8 mouse cellular contexts compared by ENCODE assay signal in the genomic region with DNA sequence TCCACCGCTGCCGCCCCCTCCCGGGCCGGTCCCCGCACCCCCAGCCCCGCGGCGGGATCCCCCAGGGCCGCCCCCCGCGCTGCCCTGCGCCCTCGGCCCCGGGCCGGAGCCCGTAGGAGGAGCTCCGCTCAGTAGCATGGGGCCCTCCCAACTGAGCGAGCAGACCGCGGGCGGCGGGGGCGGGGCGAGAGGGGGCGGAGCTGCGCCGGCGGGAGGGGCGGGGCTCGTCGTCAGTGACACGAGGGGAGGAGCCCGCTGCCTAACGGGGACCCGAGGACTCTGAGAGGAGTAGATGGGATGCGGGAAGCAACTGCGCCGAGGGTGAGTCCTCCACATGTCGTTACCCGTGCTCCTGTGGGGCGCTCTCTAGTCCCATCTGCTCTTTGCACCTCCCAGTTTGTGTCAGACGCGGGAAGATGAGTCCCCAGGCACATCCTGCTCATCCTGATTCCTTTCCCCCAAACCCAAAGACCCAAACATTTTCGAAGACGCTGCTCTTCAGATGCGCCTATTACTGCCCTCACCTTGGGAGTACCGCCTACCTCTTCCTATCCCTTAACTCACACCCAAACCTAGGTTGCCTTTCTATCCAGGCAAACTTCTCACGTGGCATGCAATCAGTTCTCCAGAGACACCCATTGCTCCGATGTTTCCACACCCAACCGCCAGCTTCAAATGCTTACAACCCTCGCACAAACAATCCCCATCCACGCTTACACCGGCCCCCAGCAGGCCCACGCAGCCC. TPM values are rescaled to one million over a fixed set of nuclear protein-coding genes. Genes with fewer than 3 reads are reported as not detected.
A peak's percentile ranks its signal among the peaks of the same experiment; 100 is the strongest.
DNase-seq lines count a peak whose midpoint lies in the region; ATAC-seq and TF ChIP-seq lines count a peak whose summit lies in the region.

A gene (minus strand): TSS at position 168 of the 745 bp plus-strand sequence.

- H3K4me3 ChIP-seq in ES-Bruce4 (ENCODE audit: low read depth, low read length), result peak within 1 kb of the TSS; percentile 87
- peak within 1 kb of the TSS; percentile 81 for H3K4me3 ChIP-seq in forebrain, embryonic 16.5 days (replicated peaks; ENCODE audit: low read length)
- peak within 1 kb of the TSS; percentile 91 for H3K4me3 ChIP-seq in neural tube, embryonic 15.5 days (replicated peaks)

- no peaks in the 10 kb centered on the region for H3K36me3 ChIP-seq in ES-Bruce4 (ENCODE audit: control insufficient read depth, insufficient read depth, low read length, poor library complexity, severe bottlenecking)
- no peaks in the 10 kb centered on the region for H3K36me3 ChIP-seq in forebrain, embryonic 16.5 days (ENCODE audit: control insufficient read depth, insufficient read depth)
- H3K36me3 ChIP-seq in neural tube, embryonic 15.5 days, result no peaks in the 10 kb centered on the region

- no peak within 1 kb of the TSS; the same call in 1 of the 2 replicates for H3K27ac ChIP-seq in ES-Bruce4 (ENCODE audit: insufficient read depth, low read length)
- H3K27ac ChIP-seq in forebrain, embryonic 16.5 days (ENCODE audit: low read length), result peak within 1 kb of the TSS; percentile 48
- peak within 1 kb of the TSS; percentile 78 for H3K27ac ChIP-seq in neural tube, embryonic 15.5 days (replicated peaks)

- ATAC-seq in forebrain, embryonic 16.5 days, result peak; percentile 95
- peak; percentile 92 for ATAC-seq in neural tube, embryonic 15.5 days (ENCODE audit: low FRiP score)

- DNase-seq in cerebellum, adult 18-20 months, result peak; percentile 91 to 94
- DNase-seq in heart, postnatal 25 days (ENCODE audit: low spot score), result peak; percentile 78
- DNase-seq in layer of hippocampus, adult 18-20 months (ENCODE audit: low spot score in 2 of 2), result peak; percentile 83 to 91
- DNase-seq in lung, adult 18-20 months, result peak; percentile 84 to 86
- DNase-seq in testis, postnatal 10 days (ENCODE audit: low spot score), result peak; percentile 95

- no peak for TF ChIP-seq EP300 in ES-Bruce4 (IDR thresholded peaks at IDR 0.05; ENCODE audit: insufficient read depth, low read depth, low read length)

- no peak for TF ChIP-seq CTCF in ES-Bruce4 (IDR thresholded peaks at IDR 0.05; ENCODE audit: low read depth, low read length)

- no peaks in the 10 kb centered on the region for H3K27me3 ChIP-seq in ES-Bruce4 (ENCODE audit: control insufficient read depth, insufficient read depth, low read length, poor library complexity, severe bottlenecking)
- 0 out of 2 replicates have a peak, but pooled peaks cover 6% of the 10 kb centered on the region for H3K27me3 ChIP-seq in forebrain, embryonic 16.5 days (replicated peaks; ENCODE audit: control insufficient read depth, insufficient read depth, low read length)
- no peaks in the 10 kb centered on the region for H3K27me3 ChIP-seq in neural tube, embryonic 15.5 days (replicated peaks)

- peak within 1 kb of the TSS; percentile 93 for H3K9ac ChIP-seq in ES-Bruce4 (ENCODE audit: low read depth, poor library complexity, severe bottlenecking)
- peak within 1 kb of the TSS; percentile 88 for H3K9ac ChIP-seq in forebrain, embryonic 16.5 days (replicated peaks; ENCODE audit: low read depth, low read length)
- peak within 1 kb of the TSS; percentile 96 for H3K9ac ChIP-seq in neural tube, embryonic 15.5 days (replicated peaks)

- H3K4me2 ChIP-seq in forebrain, embryonic 16.5 days (ENCODE audit: low read length), result peak within 1 kb of the TSS; percentile 70
- peak within 1 kb of the TSS; percentile 68 for H3K4me2 ChIP-seq in neural tube, embryonic 15.5 days

- TF ChIP-seq POLR2A in ES-Bruce4 (IDR thresholded peaks at IDR 0.05; ENCODE audit: insufficient read depth, low read length), result peak; percentile 28

- no peaks in the 10 kb centered on the region for H3K9me3 ChIP-seq in ES-Bruce4 (replicated peaks; ENCODE audit: control insufficient read depth, insufficient read depth, low read length, poor library complexity, severe bottlenecking)
- no peaks in the 10 kb centered on the region for H3K9me3 ChIP-seq in forebrain, embryonic 16.5 days (ENCODE audit: control insufficient read depth, low read length)
- H3K9me3 ChIP-seq in neural tube, embryonic 15.5 days (replicated peaks), result no peaks in the 10 kb centered on the region

- WGBS in forebrain, embryonic 16.5 days, result 1% methylated on average over 39 of the region's 54 CpGs
- under 1% methylated on average over 30 of the region's 54 CpGs for WGBS in neural tube, embryonic 15.5 days

- no peaks in the 10 kb centered on the region for H3K4me1 ChIP-seq in ES-Bruce4 (ENCODE audit: control insufficient read depth, insufficient read depth, low read length)
- H3K4me1 ChIP-seq in forebrain, embryonic 16.5 days (replicated peaks; ENCODE audit: control insufficient read depth, insufficient read depth, low read length), result peaks cover 36% of the 10 kb centered on the region
- H3K4me1 ChIP-seq in neural tube, embryonic 15.5 days, result peaks cover 38% of the 10 kb centered on the region

- intact Hi-C loops in heart, postnatal 25 days (cut with DNase I), result loop anchor here (2.0 to 10.0 kb wide), 2 partner anchors 20 to 174 kb away; no protein-coding TSS in a partner anchor

RNA-seq across cellular contexts. Expression of the gene that starts here (rescaled TPM):
- polyA plus RNA-seq in ES-Bruce4 (2011; ENCODE audit: insufficient read depth, insufficient read length, low read depth, missing spikeins), result 3.7 and 6.0 TPM in 2 replicates
- 6.6 and 9.5 TPM in 2 replicates for polyA plus RNA-seq in forebrain, embryonic 16.5 days (2015; fragmentation: Nextera tagmentation; extraction: Ambion mirVana)
- 1 to 10 TPM; 3.7 to 6.6 TPM for total RNA-seq in heart, postnatal 25 days (2021)
- total RNA-seq in layer of hippocampus, adult 18-20 months (2021), result 10 to 100 TPM; 58.8 to 61.2 TPM
- 11.2 and 12.0 TPM in 2 replicates for polyA plus RNA-seq in neural tube, embryonic 15.5 days (2015; fragmentation: Nextera tagmentation; extraction: Ambion mirVana)

Comparison
In these comparisons a context has a peak if more than half of its experiments do, and no peak if none do; other contexts are left out.
1. RNA of the gene that starts here (total RNA-seq): 58.8 to 61.2 TPM in layer of hippocampus, adult 18-20 months; 3.7 to 6.6 TPM in heart, postnatal 25 days; every median in the first group is over 4 times any median in the second.
2. Peak in every context shown above with its lines, with median percentiles within 50 percentile points of each other: H3K4me3 ChIP-seq, H3K9ac ChIP-seq and DNase-seq.